Mouse (Mus musculus) kidney, postnatal 4 days (tissue): Measurements from ENCODE around the gene Actc1.
A peak's percentile ranks its signal among the peaks of the same experiment; 100 is the strongest.

Experiments
- DNase-seq, 2 experiments: peaks; one replicate each; pipeline ENCODE4 v3.0.0; 2021; ENCODE audit warnings: mixed read lengths in 2 of 2

Gene Actc1

GRCm38 (mm10) chr2:114052696-114053598, at the start of gene Actc1:
Gene Actc1 (minus strand): TSS chr2:114053548.
- peak; percentile 11 to 13 for DNase-seq

GRCm38 (mm10) chr2:114102471-114102870, 49.1 kb upstream of the Actc1 start:
- no peak for DNase-seq

- DNase-seq = no peak
These were observed 47.5 kb upstream of the Actc1 start for GRCm38 (mm10) chr2:114100834-114101233.

GRCm38 (mm10) chr2:114099816-114100215, 46.5 kb upstream of the Actc1 start:
- DNase-seq = no peak

GRCm38 (mm10) chr2:114099109-114099508, 45.8 kb upstream of the Actc1 start:
- DNase-seq = no peak

GRCm38 (mm10) chr2:114097627-114098026, 44.3 kb upstream of the Actc1 start:
- no peak for DNase-seq

GRCm38 (mm10) chr2:114096570-114096969, 43.2 kb upstream of the Actc1 start:
- no peak for DNase-seq

- DNase-seq = no peak
These were observed 42.0 kb upstream of the Actc1 start for GRCm38 (mm10) chr2:114095348-114095747.

GRCm38 (mm10) chr2:114094696-114095095, 41.3 kb upstream of the Actc1 start:
- DNase-seq = no peak

- DNase-seq = no peak
These were observed 40.2 kb upstream of the Actc1 start for GRCm38 (mm10) chr2:114093577-114093976.

- DNase-seq = no peak
These were observed 36.5 kb upstream of the Actc1 start for GRCm38 (mm10) chr2:114089862-114090261.

- DNase-seq = no peak
These were observed 33.9 kb upstream of the Actc1 start for GRCm38 (mm10) chr2:114087271-114087670.

- DNase-seq = no peak
These were observed 18.5 kb upstream of the Actc1 start for GRCm38 (mm10) chr2:114071876-114072275.

- no peak for DNase-seq
These were observed 12.9 kb upstream of the Actc1 start for GRCm38 (mm10) chr2:114066226-114066625.

- DNase-seq = no peak
These were observed 10.7 kb upstream of the Actc1 start for GRCm38 (mm10) chr2:114064004-114064403.

GRCm38 (mm10) chr2:114060071-114060591, 6.8 kb upstream of the Actc1 start:
- DNase-seq = no peak

- DNase-seq = no peak
These were observed 6.3 kb upstream of the Actc1 start for GRCm38 (mm10) chr2:114059608-114060007.

- DNase-seq = no peak
These were observed 5.0 kb upstream of the Actc1 start for GRCm38 (mm10) chr2:114058226-114058796.

GRCm38 (mm10) chr2:114057303-114057853, 4.0 kb upstream of the Actc1 start:
- peak in 1 of 2 experiments; percentile 4 for DNase-seq

GRCm38 (mm10) chr2:114054129-114054528, 781 bp upstream of the Actc1 start:
- no peak for DNase-seq

- no peak for DNase-seq
These were observed 1.5 kb downstream of the Actc1 start for GRCm38 (mm10) chr2:114051871-114052241.

GRCm38 (mm10) chr2:114051111-114051870, 2.1 kb downstream of the Actc1 start:
- no peak for DNase-seq

- no peak for DNase-seq
These were observed 3.2 kb downstream of the Actc1 start for GRCm38 (mm10) chr2:114050150-114050549.
